Mouse (Mus musculus) embryo, embryonic 11 days (tissue): ENCODE data around the gene Mxra7.
A peak's percentile ranks its signal among the peaks of the same experiment; 100 is the strongest.

Experiments used
- DNase-seq: peaks from one replicate; pipeline ENCODE4 v3.0.0-alpha.2; 2015

Mxra7 gene

DNA sequence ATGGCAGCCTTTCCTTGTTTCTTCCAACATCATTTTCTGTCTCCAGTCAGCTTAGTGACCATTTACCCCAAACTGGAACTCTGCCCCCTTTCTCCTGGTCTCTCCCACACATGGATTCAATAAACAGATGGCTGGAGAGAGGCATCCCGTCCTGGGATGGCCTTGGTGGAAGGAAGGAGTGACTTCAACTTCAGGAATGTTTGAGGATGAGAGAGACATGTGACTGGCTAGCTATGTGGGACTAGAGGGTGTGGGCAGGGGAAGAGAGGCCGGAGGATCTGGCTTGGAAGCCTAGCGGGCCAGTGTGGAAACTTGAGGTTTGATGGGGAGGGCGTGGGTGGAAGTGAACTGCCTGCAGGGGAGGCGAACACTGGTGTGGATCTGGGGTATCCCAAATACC is 11.1 kb downstream of the Mxra7 start:
- DNase-seq = no peak

GRCm38 (mm10) chr11:116814884-116815415 is 12.9 kb downstream of the Mxra7 start:
- no peak for DNase-seq

GRCm38 (mm10) chr11:116814076-116814883 is 13.6 kb downstream of the Mxra7 start:
- peak; percentile 83 for DNase-seq

DNA sequence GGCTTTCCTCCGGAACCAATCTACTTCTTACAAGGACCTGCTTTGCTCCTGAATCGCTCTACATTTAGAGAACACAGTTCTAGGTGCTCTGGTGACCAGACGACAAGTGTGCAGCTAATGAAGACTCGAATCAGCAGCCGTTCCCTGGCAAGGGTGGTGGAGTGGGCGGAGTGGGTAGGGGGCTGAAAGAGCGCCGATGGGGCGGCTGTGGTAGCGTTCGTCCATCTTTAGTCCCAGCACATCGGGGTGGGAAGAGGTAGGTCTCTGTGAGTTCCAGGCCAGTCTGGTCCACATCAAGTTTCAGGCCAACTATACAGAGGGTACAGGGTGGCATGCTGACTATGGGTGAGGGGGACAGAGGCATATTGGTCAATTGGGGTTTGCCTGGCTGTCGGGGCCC is 14.2 kb downstream of the Mxra7 start:
- no peak for DNase-seq

- DNase-seq = peak; percentile 80
Measured at GRCm38 (mm10) chr11:116812793-116813529, 14.9 kb downstream of the Mxra7 start.

GRCm38 (mm10) chr11:116810983-116811901 is 16.6 kb downstream of the Mxra7 start:
- DNase-seq = peak; percentile 91

- DNase-seq = no peak
Measured at GRCm38 (mm10) chr11:116810528-116810927, 17.3 kb downstream of the Mxra7 start.

GRCm38 (mm10) chr11:116809520-116809919 is 18.3 kb downstream of the Mxra7 start:
- no peak for DNase-seq

DNA sequence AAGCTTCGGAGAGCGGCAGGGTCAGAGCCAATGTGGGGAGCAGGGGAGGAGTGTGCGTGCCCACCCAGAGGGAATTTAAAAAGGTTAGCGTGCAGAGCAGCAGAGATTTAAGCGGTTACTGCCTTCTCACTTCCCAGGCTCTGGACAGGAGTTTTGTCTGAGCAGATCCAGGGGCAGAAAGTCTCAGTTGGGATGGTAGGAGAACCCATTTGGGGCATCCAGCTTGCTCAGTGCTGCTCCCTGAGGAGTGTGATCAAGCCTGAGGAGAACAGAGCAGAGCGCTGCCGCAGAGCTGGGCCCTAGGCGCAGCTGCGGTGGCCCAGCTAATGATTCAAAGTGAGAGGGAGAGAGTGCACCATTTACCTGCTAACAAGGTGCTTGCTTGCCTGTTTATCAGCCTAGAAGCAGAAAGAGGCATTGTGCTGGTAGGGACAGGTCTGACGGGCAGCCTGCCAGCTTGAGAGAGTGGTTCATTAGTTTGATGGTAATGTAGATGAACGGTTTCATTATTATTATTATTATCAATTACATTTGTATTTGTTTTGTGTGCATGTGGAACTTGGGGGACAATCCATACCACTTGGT is 18.9 kb downstream of the Mxra7 start:
- DNase-seq = no peak

DNA sequence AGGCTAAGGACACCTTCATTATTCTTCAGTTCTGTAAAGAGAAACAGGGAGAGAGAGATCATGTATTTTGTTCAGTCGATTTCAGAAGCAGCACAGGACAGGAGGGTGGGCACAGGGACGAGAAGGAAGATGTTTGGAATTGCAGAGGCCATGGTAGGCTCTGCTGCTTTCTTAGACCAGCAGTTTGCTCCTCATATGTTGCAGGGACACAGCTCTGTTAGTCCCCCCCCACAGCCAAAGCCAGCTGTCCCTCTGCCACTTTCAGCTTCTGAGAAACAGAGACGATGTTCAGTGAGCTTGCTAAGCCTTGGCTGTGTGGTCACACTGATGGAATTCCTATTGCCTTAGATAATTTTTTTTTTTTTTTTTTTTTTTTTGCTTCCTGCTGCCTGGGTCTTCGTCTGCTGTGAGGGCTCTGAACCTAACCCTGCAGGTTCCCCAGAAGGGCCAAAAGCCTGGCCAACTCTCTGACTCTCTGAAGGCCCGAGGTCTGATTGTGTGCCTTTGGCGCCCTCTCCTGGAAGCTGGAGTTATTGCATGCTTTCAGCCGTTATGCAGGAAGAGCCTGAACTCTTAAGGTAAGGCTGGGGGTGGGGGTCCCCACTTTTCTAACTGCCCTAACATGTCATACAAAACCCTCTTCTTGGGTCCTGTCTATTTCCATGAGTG is 19.8 kb downstream of the Mxra7 start:
- peak; percentile 89 for DNase-seq

DNA sequence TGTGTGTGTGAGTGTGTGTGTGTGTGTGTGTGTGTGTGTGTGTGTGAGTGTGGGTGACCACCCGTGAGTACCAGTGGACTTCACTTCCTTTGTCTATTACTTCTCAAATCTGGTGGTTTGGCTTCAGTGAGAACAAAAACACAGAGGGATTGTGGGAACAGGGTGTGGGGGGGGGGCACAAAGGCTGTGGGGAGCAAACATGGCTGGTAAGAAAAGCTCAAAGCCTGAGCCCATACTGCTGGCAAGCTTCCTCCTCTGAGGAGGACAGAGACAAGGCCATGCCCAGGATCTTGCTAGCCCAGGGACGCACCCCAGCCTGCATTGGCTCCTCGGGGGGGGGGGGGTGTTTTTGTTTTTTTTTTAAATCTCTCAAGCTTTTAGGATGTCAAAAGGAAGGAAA is 20.3 kb downstream of the Mxra7 start:
- DNase-seq = no peak

DNA sequence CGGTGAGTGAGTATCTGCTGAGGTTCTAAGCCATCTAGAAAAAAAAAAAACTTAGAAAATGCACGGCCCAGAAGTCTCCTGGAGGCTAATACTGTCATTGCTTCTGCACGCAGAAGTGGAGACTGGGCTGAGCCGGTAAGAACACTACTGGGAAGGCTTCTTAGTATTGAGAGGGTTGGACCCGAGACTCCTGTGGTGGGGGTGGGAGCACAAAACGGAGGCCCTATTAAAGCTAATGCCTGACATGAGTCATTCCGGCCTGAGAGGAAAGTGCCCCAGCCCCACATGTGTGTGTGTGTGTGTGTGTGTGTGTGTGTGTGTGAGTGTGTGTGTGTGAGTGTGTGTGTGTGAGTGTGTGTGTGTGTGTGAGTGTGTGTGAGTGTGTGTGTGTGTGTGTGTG is 20.7 kb downstream of the Mxra7 start:
- no peak for DNase-seq

DNA sequence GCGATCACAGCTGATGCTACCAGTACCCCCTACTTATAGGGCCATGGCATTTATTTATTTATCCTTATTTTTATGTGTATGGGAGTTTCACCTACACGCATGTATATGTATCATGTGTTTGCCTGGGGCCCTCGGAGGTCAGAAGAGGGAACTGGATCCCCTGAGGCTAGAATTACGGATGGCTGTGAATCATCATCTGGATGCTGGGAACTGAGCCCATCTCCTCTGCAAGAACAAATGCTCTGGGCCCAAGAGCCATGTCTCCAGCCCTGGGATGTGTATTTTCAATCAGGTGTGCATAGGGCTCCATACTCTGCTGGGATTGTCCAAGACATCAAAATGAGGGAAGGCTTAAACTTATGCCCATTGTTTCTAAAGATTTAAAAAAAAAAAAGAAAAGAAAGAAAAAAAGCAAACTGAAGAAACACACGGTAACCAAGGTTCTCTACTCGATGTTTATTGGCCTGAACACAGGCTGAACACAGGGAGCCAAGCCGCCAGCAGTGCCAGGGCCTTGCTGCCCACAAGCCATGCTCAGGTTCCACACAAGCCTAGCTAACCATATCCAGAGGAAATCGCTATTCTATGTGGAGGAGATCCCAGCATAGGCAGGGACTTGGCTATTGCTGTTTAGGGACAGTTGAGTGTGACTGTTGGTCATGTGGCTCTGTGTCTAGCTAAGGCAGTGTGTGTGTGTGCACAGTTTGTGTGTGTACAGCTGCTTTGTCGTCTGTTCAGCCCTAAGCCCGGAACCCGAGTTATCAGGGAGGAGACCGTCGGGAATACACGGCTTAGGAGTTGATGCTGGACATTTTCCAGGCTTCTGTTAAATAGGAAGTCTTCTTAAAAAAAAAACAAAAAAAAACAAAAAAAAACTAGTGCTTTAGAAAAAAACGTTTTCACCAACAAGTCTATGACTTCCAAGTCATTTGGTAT is 21.4 kb downstream of the Mxra7 start:
- DNase-seq = no peak

- DNase-seq = no peak
Measured at GRCm38 (mm10) chr11:116802709-116803108, 25.1 kb downstream of the Mxra7 start.

- no peak for DNase-seq
Measured at GRCm38 (mm10) chr11:116801106-116801505, 26.7 kb downstream of the Mxra7 start.

DNA sequence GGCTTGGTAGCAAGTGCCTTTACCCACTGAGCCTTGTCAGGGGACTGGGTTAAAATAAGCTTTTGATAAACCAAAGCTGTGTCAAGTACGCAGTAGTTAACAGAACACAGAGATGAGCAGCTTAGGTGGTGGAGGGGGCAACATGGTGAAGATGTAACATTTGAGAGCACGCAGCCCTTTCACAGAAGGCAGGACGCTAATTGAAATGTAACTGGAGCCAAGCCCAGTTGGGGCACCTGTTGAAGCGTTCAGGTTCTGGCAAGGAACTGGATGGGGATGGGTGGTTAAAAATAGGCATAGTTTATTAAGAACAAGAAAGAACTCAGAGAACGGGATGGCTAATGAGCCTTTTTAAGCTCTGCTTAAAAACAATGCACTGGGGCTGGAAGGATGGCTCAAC is 28.5 kb downstream of the Mxra7 start:
- DNase-seq = no peak

DNA sequence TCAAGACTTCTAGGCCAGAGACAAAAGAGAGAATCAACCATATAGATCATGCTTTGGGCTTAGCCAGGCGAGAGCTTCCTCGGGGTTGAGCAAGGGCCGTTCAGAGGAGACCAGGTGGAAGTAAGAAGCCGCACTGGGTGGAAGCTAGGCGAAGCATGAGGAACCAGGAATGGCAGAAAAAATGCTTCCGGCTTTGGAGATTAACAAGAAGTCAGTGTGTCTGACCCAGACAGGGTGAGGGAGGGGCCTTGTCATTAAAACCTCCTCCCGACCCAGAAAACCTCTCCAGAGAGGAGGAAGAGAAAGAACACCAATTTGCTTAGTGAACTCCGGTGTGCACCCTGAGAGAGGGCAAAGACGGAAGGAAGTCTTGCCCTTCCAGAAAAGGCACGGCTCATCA is 43.6 kb downstream of the Mxra7 start:
- DNase-seq = no peak

GRCm38 (mm10) chr11:116782737-116783145 is 45.1 kb downstream of the Mxra7 start:
- peak; percentile 18 for DNase-seq

DNA sequence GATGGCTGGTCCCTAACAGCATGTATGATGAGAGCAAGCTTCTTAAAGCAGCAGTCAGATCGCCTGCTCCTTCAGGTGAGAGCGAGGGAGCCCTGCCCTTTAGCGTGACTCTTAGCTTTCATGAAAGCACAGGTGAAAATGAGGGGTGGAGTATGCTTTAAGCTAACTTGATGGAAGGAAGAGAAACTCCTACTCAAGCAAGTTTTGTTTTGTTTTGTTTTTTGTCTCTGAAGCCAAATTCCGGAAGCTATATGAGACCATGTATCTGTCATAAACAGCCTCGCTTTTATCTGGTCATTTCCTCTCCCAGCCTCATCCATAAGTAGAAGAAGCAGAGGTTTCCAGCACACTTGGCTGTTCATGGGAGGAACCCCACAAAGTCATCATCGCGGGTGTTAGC is 52.4 kb downstream of the Mxra7 start, which contains the start of gene St6galnac1:
Gene St6galnac1, minus strand, starts transcription at position 101 of the 400 bp plus-strand sequence.
- DNase-seq = no peak

- no peak for DNase-seq
Measured at GRCm38 (mm10) chr11:116773205-116773604, 54.6 kb downstream of the Mxra7 start.

DNA sequence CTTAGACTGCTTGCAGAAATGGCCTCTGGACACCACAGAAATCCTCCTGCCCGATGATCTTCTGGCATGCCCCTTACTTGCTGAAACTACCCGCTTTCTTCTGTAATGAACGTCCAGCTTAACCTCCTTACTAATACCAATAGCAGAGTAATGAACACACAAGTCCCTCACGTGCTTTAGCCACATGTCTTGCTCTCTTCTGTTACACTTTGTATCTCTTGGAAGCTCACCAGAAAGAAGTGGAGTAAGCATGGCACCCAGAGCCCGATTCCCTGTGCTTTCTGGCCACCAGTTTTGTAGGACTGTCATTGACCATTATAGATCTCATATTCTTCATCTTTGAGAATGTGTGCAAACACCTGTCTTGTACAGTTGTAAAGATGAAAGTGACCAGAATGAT is 58.0 kb downstream of the Mxra7 start:
- no peak for DNase-seq
